Mouse (Mus musculus): Measurements from ENCODE around the gene Col1a2.

Gene Col1a2

GRCm38 (mm10) chr6:4504603-4505131, at the start of gene Col1a2:
Gene Col1a2, plus strand, starts transcription at chr6:4504814.
- no peak for DNase-seq (ENCODE audit: inconsistent age in 2 of 2, low spot score in 1 of 2)

DNA sequence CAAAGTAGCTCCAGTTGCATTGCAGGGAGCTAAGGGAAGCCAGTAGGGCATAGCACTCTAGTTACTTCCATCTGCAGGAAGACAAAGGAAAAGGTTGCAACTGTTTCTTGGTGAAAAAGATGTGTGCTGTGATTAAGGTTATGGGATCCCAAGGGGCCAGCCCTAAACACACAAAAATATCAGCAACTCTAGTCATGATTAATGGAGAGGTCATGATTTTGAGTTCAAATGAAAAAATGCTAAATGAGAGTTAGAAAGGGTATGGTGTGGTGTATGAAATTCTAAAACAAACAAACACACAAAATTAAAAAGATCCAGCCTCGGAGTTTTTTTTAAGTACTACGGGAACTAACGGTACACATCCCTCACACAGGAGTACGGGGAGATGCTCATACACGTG, 49.1 kb upstream of the Col1a2 start:
- no peak for DNase-seq (ENCODE audit: inconsistent age in 2 of 2, low spot score in 1 of 2)

DNA sequence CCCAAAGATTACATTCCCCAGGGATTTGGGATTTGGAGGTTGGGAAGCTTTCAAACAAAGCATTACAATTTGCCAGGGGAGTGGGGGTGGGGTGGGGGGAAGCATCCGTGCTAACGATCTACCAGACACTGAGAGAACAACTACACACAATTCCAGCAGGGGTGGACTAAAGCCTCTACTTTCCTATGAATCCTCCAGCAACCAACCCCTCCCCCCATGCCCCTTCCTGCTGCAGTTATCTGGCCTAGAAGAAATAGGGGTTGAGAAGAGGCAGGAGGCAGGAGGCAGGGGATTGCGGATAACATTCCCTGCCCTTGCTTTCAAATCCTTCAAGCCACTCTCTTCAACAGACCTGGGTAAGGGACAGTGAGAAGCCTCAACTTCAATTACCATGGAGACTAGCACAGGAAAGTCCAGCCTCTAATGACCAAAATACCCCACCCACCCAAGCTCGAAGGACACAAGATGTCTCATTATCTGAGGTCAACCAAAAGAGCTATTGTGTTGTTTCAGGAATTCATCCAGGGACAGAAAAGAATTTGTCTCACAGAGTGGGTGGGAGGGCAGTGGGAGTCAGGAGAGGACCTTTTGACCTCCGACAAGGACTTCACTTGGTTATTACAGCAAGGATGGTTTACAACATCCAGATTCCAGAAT, 48.5 kb upstream of the Col1a2 start:
- DNase-seq (ENCODE audit: inconsistent age in 2 of 2, low spot score in 1 of 2): peak in 1 of 2 experiments; percentile 22

DNA sequence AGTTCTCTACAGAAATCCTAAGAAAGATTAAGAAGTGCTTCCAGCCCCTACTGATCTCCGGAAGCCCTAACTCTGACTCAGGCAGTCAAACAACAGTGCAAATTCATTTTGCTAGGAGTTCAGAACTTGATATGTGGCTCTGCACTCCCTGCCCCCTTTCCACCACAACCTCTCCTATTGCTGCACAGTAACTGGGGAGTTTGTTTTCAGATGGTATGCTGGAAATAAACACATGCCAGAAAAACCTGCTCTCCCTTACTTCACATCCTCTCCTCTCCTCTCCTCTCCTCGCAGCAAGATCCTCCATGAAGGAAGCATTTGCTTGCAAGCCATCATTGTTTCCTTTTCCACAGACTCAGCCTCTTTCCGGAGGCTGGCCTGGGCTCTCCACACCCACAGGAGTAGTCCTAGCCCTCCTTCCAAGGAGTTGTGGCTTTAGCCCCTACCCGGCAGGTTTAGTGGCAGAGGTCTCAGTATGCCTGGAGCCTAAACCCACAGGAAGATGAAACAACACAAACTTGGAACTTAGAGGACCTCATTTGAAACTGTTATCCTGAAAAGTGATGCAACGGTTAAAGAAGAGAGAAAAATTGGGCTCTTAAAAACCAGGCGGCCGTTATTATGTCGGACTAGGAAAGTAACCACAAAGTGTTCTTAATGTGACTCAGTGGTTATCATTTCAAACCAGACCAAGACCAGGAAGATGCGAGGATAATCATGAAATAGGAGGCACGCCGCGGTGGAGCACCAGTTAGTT, 47.7 kb upstream of the Col1a2 start:
- no peak for DNase-seq (ENCODE audit: inconsistent age in 2 of 2, low spot score in 1 of 2)

DNA sequence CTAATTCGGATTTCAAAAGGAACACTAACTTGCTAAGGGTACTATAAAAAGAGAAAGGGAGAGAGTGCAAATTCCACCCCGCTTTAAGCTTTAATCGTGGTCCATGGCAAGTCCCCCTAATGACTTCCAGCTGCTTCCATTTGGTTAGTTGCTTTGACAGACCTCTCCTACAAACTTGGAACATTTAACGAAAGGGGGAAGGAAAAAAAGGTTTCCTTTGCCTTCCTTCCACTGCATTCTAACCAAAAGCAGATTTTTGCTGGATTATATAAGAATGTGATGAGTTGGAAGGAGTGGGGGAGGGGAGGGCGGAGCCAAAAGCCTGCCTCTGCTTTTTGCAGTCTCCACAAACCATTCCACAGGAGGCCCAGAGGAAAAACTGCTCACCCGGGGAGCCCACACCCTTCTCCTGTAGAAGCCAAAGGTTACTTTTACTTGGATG, 47.0 kb upstream of the Col1a2 start:
- peak; percentile 15 to 42 for DNase-seq (ENCODE audit: inconsistent age in 2 of 2, low spot score in 1 of 2)

DNA sequence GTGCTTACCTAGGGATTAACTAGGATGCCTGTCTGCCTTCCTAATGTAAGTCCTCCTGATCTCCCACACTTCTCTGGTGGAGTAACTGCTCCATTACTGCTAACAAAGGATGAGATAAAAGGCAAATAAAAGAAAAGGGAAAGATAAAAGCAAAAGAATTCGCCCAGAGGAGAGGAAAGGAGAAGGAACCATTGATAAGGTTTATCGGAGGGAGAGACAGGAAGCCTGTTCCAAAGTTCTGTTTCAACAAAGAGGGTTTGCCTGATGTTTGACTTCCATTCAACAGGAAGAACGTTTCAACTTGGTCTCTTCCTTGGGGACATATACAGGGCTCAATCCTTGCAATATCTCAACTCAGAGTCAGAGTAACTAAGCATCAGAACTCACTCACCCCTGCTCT, 39.3 kb upstream of the Col1a2 start:
- DNase-seq (ENCODE audit: inconsistent age in 2 of 2, low spot score in 1 of 2): no peak

DNA sequence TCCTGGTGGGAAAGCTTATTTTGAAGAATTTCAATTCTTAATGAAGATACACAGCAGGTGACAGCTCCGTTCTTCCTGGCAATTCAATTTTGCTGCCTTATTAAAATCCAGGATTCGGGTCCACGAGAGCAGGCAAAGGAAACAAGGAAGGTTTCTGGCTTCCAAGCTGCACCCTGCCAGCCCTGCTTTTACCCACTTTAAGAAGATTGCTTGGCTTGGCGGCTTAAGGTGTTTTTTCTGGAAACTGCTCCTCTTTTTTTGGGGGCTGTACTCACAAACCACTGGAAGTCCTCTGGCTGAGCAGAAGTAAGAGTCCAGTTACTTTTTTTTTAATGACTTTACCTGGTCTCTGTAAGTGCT, 21.1 kb upstream of the Col1a2 start:
- DNase-seq (ENCODE audit: inconsistent age in 2 of 2, low spot score in 1 of 2): no peak

- no peak for DNase-seq (ENCODE audit: inconsistent age in 2 of 2, low spot score in 1 of 2)
Measured at GRCm38 (mm10) chr6:4483937-4484601, 20.5 kb upstream of the Col1a2 start.

- peak in 1 of 2 experiments; percentile 31 for DNase-seq (ENCODE audit: inconsistent age in 2 of 2, low spot score in 1 of 2)
Measured at GRCm38 (mm10) chr6:4488349-4488748, 16.3 kb upstream of the Col1a2 start.

GRCm38 (mm10) chr6:4488966-4489365, 15.6 kb upstream of the Col1a2 start:
- no peak for DNase-seq (ENCODE audit: inconsistent age in 2 of 2, low spot score in 1 of 2)

DNA sequence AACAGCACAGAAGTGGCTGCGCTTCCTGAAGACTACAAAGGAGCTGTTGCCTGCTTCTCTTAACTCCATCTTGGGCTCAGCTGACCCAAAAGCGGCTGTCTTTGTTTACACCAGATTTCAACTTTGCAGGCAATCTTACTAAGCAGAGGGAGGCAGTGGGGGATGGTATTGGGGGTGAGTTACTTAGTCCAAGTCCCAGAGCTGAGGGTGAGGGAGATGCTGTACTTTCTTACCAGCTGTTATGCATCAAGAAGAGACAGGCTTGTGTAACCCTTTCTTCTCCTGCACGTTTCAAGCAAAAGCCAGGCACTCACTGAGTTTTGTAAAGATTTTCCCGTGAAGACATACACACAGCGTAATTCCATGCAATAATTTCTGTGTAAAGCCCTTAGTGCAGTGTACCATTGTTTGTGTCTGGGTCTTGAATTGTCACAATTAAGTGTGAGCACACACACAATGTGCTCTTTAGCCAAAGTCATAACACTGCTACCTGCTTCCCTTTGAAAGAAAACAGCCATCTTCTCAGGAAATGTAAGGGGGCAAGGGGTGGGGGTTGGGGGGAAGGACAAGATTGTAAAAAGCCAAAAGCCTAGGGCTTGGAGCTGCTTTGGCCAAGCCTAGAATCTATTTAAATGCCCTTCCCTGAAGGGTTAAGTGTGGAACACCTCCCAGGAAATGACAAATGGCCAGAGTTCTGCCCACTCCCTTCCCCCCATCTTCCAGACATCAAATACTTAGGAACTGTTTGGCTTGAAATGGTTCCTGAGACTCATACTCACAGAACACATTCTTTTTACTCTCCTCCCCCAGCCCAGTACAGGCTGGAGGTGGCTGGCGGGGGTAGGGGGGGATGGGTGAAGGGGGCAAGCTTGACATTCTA, 15.0 kb upstream of the Col1a2 start:
- DNase-seq (ENCODE audit: inconsistent age in 2 of 2, low spot score in 1 of 2): peak; percentile 11 to 32

DNA sequence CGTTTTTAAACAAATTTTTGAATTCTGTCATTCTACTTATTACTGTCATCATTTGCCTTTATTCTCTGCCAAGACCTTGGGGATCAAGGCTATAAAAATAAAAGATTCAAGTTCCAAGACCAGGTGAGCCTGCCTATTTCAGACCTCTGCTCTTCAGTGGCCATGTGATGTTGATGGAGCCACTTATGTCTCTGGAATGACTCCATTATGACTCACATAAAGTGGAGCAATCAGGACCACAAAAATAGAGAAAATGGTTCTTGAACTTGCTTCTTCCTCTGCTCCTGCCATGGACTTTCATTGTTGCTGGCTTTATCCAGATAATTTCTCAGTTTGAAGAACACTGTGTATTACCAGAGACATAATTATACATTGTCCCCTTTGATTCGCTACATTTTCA, 10.9 kb upstream of the Col1a2 start:
- DNase-seq (ENCODE audit: inconsistent age in 2 of 2, low spot score in 1 of 2): no peak

DNA sequence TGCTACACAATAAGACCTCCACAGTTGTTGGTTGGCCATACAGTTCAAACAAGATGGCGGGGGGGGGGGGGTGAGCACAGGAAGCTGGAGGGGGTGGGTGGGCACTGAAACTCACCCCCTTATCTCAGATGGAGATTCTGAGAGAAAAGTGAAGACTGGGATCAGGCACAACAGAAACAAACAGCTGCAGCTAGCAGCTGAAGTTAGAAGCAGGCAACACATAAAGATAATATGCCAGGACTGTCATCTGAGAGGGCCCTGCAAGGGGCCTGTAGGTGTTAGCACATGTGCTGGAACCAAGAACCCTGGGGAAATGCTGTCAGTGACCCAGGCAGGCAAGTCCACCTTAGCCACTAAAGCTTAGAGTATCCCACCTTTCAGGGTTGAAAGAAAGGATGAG, 8.2 kb upstream of the Col1a2 start:
- DNase-seq (ENCODE audit: inconsistent age in 2 of 2, low spot score in 1 of 2): no peak

DNA sequence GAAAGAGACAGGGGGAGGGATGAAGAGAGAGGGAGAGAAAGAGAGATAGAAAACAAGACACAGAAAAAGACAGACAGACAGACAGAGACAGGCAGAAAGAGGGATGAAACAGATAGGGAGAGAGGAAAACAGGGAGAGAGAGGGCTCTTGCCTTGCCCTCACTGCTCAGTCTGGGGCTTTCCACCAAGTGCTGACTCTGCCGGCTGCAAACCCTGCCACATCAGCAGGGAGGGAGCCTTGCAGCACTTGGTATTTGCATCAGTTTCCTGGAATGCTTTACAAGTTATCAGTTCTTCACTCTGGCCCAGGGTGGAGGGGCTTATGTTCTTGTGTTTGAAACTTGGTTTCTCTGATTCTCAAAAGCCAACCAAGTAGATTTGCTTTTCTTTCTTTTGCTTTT, 1.5 kb upstream of the Col1a2 start:
- DNase-seq (ENCODE audit: inconsistent age in 2 of 2, low spot score in 1 of 2): no peak

GRCm38 (mm10) chr6:4505158-4505997, 764 bp downstream of the Col1a2 start:
- peak; percentile 35 to 42 for DNase-seq (ENCODE audit: inconsistent age in 2 of 2, low spot score in 1 of 2)

DNA sequence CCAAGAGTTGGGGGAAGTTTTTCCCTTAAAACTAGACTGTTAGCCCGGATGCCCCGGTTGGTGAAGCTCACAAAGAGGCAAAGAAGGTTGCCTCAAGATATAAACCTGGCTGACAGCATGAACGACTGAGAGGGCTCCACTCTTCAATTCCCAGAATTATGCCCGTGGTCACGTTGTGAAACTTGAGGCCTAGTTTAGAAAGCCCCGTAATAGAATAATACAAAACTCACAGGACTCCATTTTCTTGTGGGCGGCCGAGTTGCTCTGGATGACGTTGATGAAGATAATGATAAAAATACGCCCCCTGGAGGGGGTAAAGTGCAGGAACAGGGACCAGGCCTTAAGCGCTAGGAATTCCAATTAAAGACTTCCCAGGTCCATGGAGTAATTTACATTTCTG, 1.5 kb downstream of the Col1a2 start:
- DNase-seq (ENCODE audit: inconsistent age in 2 of 2, low spot score in 1 of 2): no peak

DNA sequence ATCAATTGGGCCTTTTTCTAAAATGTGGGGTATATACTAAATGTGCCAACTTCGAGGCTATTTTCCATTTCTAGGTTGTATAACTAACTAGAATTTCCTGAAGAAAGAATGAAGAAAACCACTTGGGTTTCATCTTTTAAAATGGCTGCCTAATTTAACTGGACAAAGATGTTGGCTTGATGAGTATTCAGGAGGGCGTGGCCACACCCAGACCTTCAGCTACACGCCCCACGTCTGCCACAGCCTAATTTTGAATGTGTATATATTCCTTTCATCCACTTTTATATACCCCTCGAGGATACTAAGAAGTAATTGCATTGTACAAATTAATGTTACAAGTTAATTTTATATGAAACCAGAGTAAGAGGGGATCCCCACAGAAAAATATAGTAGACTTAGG, 2.2 kb downstream of the Col1a2 start:
- DNase-seq (ENCODE audit: inconsistent age in 2 of 2, low spot score in 1 of 2): no peak

DNA sequence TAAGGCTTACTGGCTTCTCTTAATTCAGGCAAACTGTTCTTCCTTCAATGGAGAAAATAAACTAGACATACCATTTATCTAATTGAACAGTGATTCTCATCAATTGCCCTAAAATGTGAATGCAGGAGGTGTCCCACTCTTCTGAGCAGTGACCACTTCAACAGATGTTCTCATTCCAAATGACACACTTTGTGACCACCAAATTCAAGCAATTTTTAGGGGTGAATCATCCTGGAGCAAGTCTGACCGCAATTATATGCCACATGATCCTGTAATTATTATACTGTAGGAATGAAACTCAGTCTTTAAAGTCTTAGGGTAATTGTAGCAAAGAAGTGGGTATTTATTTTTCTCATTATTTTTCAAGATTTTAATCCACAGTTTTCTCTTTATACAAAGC, 2.7 kb downstream of the Col1a2 start:
- DNase-seq (ENCODE audit: inconsistent age in 2 of 2, low spot score in 1 of 2): no peak

DNA sequence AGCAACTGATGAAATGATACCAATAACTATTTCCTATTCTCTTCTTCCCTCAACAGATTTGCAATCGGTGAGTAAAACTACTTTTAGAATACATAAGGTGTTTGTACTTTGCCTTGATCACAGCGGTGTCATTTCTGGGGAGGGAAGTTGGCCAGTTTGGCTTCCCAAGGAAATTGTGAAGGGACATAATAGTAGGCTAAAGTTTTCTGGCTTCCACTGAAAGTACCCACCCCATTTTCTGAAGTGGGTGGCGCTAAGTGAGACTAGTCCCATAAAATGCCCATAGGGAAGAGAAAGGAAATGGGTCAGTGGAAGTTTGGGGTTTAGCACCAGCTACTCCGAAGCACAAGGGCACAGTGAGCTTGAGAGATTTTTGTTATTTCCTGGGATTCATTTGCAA, 3.7 kb downstream of the Col1a2 start:
- no peak for DNase-seq (ENCODE audit: inconsistent age in 2 of 2, low spot score in 1 of 2)

- DNase-seq (ENCODE audit: inconsistent age in 2 of 2, low spot score in 1 of 2): no peak
Measured at GRCm38 (mm10) chr6:4509395-4509794, 4.8 kb downstream of the Col1a2 start.

All from adrenal gland, adult (tissue).